Mouse (Mus musculus) olfactory bulb, adult 2 months (tissue): ENCODE results near the gene Rhou.

Experiments used
- CTCF ChIP-seq: fragments of 200-500 bp; IDR thresholded peaks from 2 replicates; pipeline ENCODE4 v1.5.1; 2012; ENCODE audit warnings: low read depth, mild to moderate bottlenecking, low read length, moderate library complexity; ENCODE audit not compliant: insufficient read depth
- POLR2A ChIP-seq: fragments of 200-500 bp; IDR thresholded peaks from 2 replicates; pipeline ENCODE4 v1.6.1; 2012; ENCODE audit warnings: mild to moderate bottlenecking, low read depth, low read length, moderate library complexity; ENCODE audit not compliant: insufficient read depth

- TF ChIP-seq CTCF (no peak), POLR2A (no peak)
Observed at GRCm38 (mm10) chr8:123683321-123683720, 29.6 kb downstream of the Rhou start.
